Mouse (Mus musculus): ENCODE measurements around the gene Tpi1. TPM values are rescaled to one million over a fixed set of nuclear protein-coding genes. Genes with fewer than 3 reads are reported as not detected.

The Tpi1 gene
- total and polyA plus RNA-seq, 2 experiments from 2014 or later = 515 to 525 TPM

GRCm38 (mm10) chr6:124859725-124860124 is 45.6 kb upstream of the Tpi1 start:
- ATAC-seq (peak; percentile 8), DNase-seq (ENCODE audit: low spot score) (peak; percentile 90)
- peaks cover 24% of the 10 kb centered on the region for H3K4me1 ChIP-seq (ENCODE audit: insufficient read depth, low read length)
- 6% methylated on average over 12 of the region's 12 CpGs for WGBS
- H3K27me3 ChIP-seq (ENCODE audit: insufficient read depth, low read length) = no peaks in the 10 kb centered on the region
- no peak overlapping the region for H3K4me2 ChIP-seq (ENCODE audit: low read depth, low read length)
- TF ChIP-seq CTCF (IDR thresholded peaks at IDR 0.05; ENCODE audit: low read depth) = peak; percentile 91
- H3K36me3 ChIP-seq (ENCODE audit: insufficient read depth, low read length) = no peaks in the 10 kb centered on the region
- peak overlapping the region; percentile 42 for H3K27ac ChIP-seq
- no peak overlapping the region for H3K9ac ChIP-seq (replicated peaks; ENCODE audit: low read length)
- H3K4me3 ChIP-seq (ENCODE audit: low read length) = no peak overlapping the region
- no peaks in the 10 kb centered on the region for H3K9me3 ChIP-seq (ENCODE audit: low read length)

- Histone ChIP-seq H3K27me3 (ENCODE audit: insufficient read depth, low read length) (no peaks in the 10 kb centered on the region), H3K36me3 (ENCODE audit: insufficient read depth, low read length) (no peaks in the 10 kb centered on the region), H3K4me2 (ENCODE audit: low read depth, low read length) (no peak overlapping the region), H3K4me1 (ENCODE audit: insufficient read depth, low read length) (peaks cover 23% of the 10 kb centered on the region), H3K9me3 (ENCODE audit: low read length) (no peaks in the 10 kb centered on the region), H3K27ac (peak overlapping the region; percentile 98; the same call in 1 of the 2 replicates), H3K9ac (replicated peaks; ENCODE audit: low read length) (peak overlapping the region; percentile 21; the same call in 1 of the 2 replicates), H3K4me3 (ENCODE audit: low read length) (no peak overlapping the region)
- no peak for DNase-seq (ENCODE audit: low spot score)
- TF ChIP-seq CTCF (IDR thresholded peaks at IDR 0.05; ENCODE audit: low read depth) = no peak
- ATAC-seq = no peak
- 80% methylated on average over 28 of the region's 28 CpGs for WGBS
Measured at GRCm38 (mm10) chr6:124858561-124859318, 44.6 kb upstream of the Tpi1 start.

- no peak for TF ChIP-seq CTCF (IDR thresholded peaks at IDR 0.05; ENCODE audit: low read depth)
- Histone ChIP-seq H3K9ac (replicated peaks; ENCODE audit: low read length) (peak overlapping the region; percentile 21; the same call in 1 of the 2 replicates), H3K27me3 (ENCODE audit: insufficient read depth, low read length) (no peaks in the 10 kb centered on the region), H3K27ac (peak overlapping the region; percentile 98), H3K4me1 (ENCODE audit: insufficient read depth, low read length) (peaks cover 20% of the 10 kb centered on the region), H3K36me3 (ENCODE audit: insufficient read depth, low read length) (no peaks in the 10 kb centered on the region), H3K4me3 (ENCODE audit: low read length) (peak overlapping the region; percentile 70), H3K9me3 (ENCODE audit: low read length) (no peaks in the 10 kb centered on the region), H3K4me2 (ENCODE audit: low read depth, low read length) (peak overlapping the region; percentile 93)
- no peak for ATAC-seq
- WGBS = 23% methylated on average over 26 of the region's 26 CpGs
- DNase-seq (ENCODE audit: low spot score) = no peak
Measured at GRCm38 (mm10) chr6:124857840-124858530, 43.9 kb upstream of the Tpi1 start.

GRCm38 (mm10) chr6:124856916-124857839 is 43.1 kb upstream of the Tpi1 start, which contains the start of gene P3h3:
P3h3 (minus strand) TSS chr6:124857752.
- Histone ChIP-seq H3K9me3 (ENCODE audit: low read length) (no peaks in the 10 kb centered on the region), H3K27ac (peak within 1 kb of the TSS; percentile 98), H3K4me1 (ENCODE audit: insufficient read depth, low read length) (peaks cover 13% of the 10 kb centered on the region), H3K4me2 (ENCODE audit: low read depth, low read length) (peak within 1 kb of the TSS; percentile 93), H3K36me3 (ENCODE audit: insufficient read depth, low read length) (no peaks in the 10 kb centered on the region), H3K9ac (replicated peaks; ENCODE audit: low read length) (peak within 1 kb of the TSS; percentile 92), H3K27me3 (ENCODE audit: insufficient read depth, low read length) (no peaks in the 10 kb centered on the region), H3K4me3 (ENCODE audit: low read length) (peak within 1 kb of the TSS; percentile 70)
- peak; percentile 81 for TF ChIP-seq CTCF (IDR thresholded peaks at IDR 0.05; ENCODE audit: low read depth)
- WGBS = under 1% methylated on average over 83 of the region's 86 CpGs
- DNase-seq (ENCODE audit: low spot score) = peak; percentile 93
- ATAC-seq = peak; percentile 88

GRCm38 (mm10) chr6:124856321-124856720 is 42.2 kb upstream of the Tpi1 start:
- peak; percentile 88 for DNase-seq (ENCODE audit: low spot score)

GRCm38 (mm10) chr6:124854647-124855046 is 40.6 kb upstream of the Tpi1 start:
- WGBS = 70% methylated on average over 12 of the region's 12 CpGs
- Histone ChIP-seq H3K9ac (replicated peaks; ENCODE audit: low read length) (no peak overlapping the region), H3K27me3 (ENCODE audit: insufficient read depth, low read length) (no peaks in the 10 kb centered on the region), H3K36me3 (ENCODE audit: insufficient read depth, low read length) (0 out of 2 replicates have a peak, but pooled peaks cover under 1% of the 10 kb centered on the region), H3K27ac (no peak overlapping the region; the same call in 1 of the 2 replicates), H3K4me3 (ENCODE audit: low read length) (no peak overlapping the region), H3K4me1 (ENCODE audit: insufficient read depth, low read length) (no peaks in the 10 kb centered on the region), H3K4me2 (ENCODE audit: low read depth, low read length) (no peak overlapping the region), H3K9me3 (ENCODE audit: low read length) (no peaks in the 10 kb centered on the region)
- DNase-seq (ENCODE audit: low spot score) (no peak), ATAC-seq (no peak)
- TF ChIP-seq CTCF (IDR thresholded peaks at IDR 0.05; ENCODE audit: low read depth) = no peak

More at GRCm38 (mm10) chr6:124856321-124856720, 42.2 kb upstream of the Tpi1 start:
- Histone ChIP-seq H3K9me3 (ENCODE audit: low read length) (no peaks in the 10 kb centered on the region), H3K36me3 (ENCODE audit: insufficient read depth, low read length) (no peaks in the 10 kb centered on the region), H3K4me2 (ENCODE audit: low read depth, low read length) (peak overlapping the region; percentile 93), H3K27me3 (ENCODE audit: insufficient read depth, low read length) (no peaks in the 10 kb centered on the region), H3K4me3 (ENCODE audit: low read length) (peak overlapping the region; percentile 70), H3K9ac (replicated peaks; ENCODE audit: low read length) (peak overlapping the region; percentile 92), H3K27ac (peak overlapping the region; percentile 98), H3K4me1 (ENCODE audit: insufficient read depth, low read length) (peaks cover 6% of the 10 kb centered on the region; the same call in 1 of the 2 replicates)
- TF ChIP-seq CTCF (IDR thresholded peaks at IDR 0.05; ENCODE audit: low read depth) = no peak
- 7% methylated on average over 14 of the region's 14 CpGs for WGBS
- ATAC-seq = peak; percentile 73

Measured in hindbrain, postnatal 0 days (tissue).